ENCODE assay signal across 21 mouse cellular contexts in the genomic region with DNA sequence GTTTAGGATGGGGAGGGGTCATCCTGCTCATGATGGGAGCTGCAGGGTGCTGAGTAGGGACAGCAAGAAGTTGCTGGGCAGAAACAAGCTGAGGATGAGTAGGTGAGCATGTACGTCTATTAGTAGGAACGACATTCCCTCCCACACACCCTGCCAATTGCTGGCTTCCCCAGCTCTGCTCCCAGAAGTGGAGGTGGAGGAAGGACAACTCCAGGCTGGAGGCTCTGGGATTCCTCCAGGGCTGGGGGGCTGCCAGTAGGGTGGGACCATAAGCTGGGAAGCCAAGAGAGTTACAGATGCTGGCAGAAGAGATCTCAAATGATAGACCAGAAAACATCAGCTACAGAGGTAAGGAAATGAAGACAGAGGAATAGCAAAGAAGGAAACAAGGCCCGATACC. TPM values are rescaled to one million over a fixed set of nuclear protein-coding genes. Genes with fewer than 3 reads are reported as not detected.
DNase-seq lines count a peak whose midpoint lies in the region; ATAC-seq and TF ChIP-seq lines count a peak whose summit lies in the region.
"Had no signal": no experiment of that assay in that cellular context is flagged by ENCODE, and none has a peak within 500 bp of the region (broad histone marks: within the 10 kb centered on the region; RNA-seq: fewer than 3 reads in every experiment).

No protein-coding gene starts in this region.

- TF ChIP-seq POLR2A in thymus, adult 2 months (IDR thresholded peaks at IDR 0.05; ENCODE audit: control insufficient read depth, extremely low read depth, insufficient read depth, low read length, poor library complexity): no peak

- peaks cover 14% of the 10 kb centered on the region; the same call in 1 of the 2 replicates for H3K36me3 ChIP-seq in heart, embryonic 11.5 days (ENCODE audit: control insufficient read depth, insufficient read depth, low read length)
- peaks cover 29% of the 10 kb centered on the region; the same call in 1 of the 2 replicates for H3K36me3 ChIP-seq in thymus, adult 2 months (ENCODE audit: control insufficient read depth, insufficient read depth, low read length)

- no peak overlapping the region for H3K4me2 ChIP-seq in heart, embryonic 11.5 days
- H3K4me2 ChIP-seq: heart, embryonic 12.5 days; hindbrain, embryonic 14.5 days; liver, embryonic 12.5 days had no signal

- TF ChIP-seq CTCF in left cerebral cortex, adult 2 months (IDR thresholded peaks at IDR 0.05): no peak
- TF ChIP-seq CTCF in thymus, adult 2 months (IDR thresholded peaks at IDR 0.05; ENCODE audit: borderline replicate concordance, control insufficient read depth, extremely low read depth, insufficient read depth, low read length, poor library complexity): no peak

- no peaks in the 10 kb centered on the region for H3K27me3 ChIP-seq in heart, embryonic 11.5 days (ENCODE audit: control insufficient read depth, insufficient read depth, low read length)
- H3K27me3 ChIP-seq in thymus, adult 2 months (ENCODE audit: control insufficient read depth, insufficient read depth, low read length): no peaks in the 10 kb centered on the region
- H3K27me3 ChIP-seq: heart, embryonic 12.5 days; liver, embryonic 12.5 days; Patski had no signal

- H3K9ac ChIP-seq in heart, embryonic 11.5 days (ENCODE audit: low read depth, low read length): no peak overlapping the region
- H3K9ac ChIP-seq: heart, embryonic 12.5 days; hindbrain, embryonic 14.5 days; liver, embryonic 12.5 days; liver, postnatal 0 days had no signal

- H3K9me3 ChIP-seq in heart, embryonic 11.5 days (replicated peaks; ENCODE audit: control insufficient read depth, low read length): no peaks in the 10 kb centered on the region
- H3K9me3 ChIP-seq: heart, embryonic 12.5 days; liver, embryonic 12.5 days had no signal

- H3K4me1 ChIP-seq in heart, embryonic 11.5 days (ENCODE audit: control insufficient read depth, insufficient read depth, low read length): peaks cover 13% of the 10 kb centered on the region
- H3K4me1 ChIP-seq in thymus, adult 2 months (replicated peaks; ENCODE audit: control insufficient read depth, insufficient read depth, low read length): no peaks in the 10 kb centered on the region

- intact Hi-C loops in left cerebral cortex, adult 2 months (cut with DNase I): no loop called here

- no peak overlapping the region for H3K27ac ChIP-seq in left cerebral cortex, adult 2 months
- no peak overlapping the region for H3K27ac ChIP-seq in heart, embryonic 11.5 days (ENCODE audit: low read depth, low read length)
- H3K27ac ChIP-seq in thymus, adult 2 months (ENCODE audit: control insufficient read depth, insufficient read depth, low read length): no peak overlapping the region
- H3K27ac ChIP-seq: hindbrain, embryonic 14.5 days; liver, embryonic 12.5 days had no signal

- 88% methylated on average over 3 of the region's 3 CpGs for WGBS in heart, embryonic 11.5 days (ENCODE audit: insufficient replicate concordance)
- WGBS in thymus, adult 2 months: 93% methylated on average over 3 of the region's 3 CpGs

- H3K4me3 ChIP-seq in left cerebral cortex, adult 2 months: no peak overlapping the region
- no peak overlapping the region for H3K4me3 ChIP-seq in heart, embryonic 11.5 days (ENCODE audit: low read depth, low read length)
- H3K4me3 ChIP-seq in thymus, adult 2 months (ENCODE audit: control insufficient read depth, insufficient read depth, low read length): no peak overlapping the region
- H3K4me3 ChIP-seq: heart, embryonic 12.5 days; liver, embryonic 12.5 days had no signal

- DNase-seq in frontal cortex, postnatal 10 days (ENCODE audit: low spot score in 2 of 2): no peak
- DNase-seq in left cerebral cortex, adult 2 months (ENCODE audit: extremely low spot score in 1 of 2, low spot score in 2 of 2): peak; percentile 44 to 50
- no peak for DNase-seq in left cerebral cortex, adult 11 months (ENCODE audit: low spot score)
- peak; percentile 43 for DNase-seq in urinary bladder, postnatal 14 days (ENCODE audit: low spot score)
- no peak for DNase-seq in urinary bladder, postnatal 25 days (ENCODE audit: low spot score)
- DNase-seq in thymus, adult 2 months: no peak
- DNase-seq: adrenal gland, postnatal 10 days; kidney, adult 9 months; kidney, postnatal 10 days; liver, postnatal 0 days; midbrain, embryonic 14.5 days had no signal

- peak; percentile 64 for ATAC-seq in frontal cortex, adult (ENCODE audit: low TSS enrichment)
- no peak for ATAC-seq in heart, embryonic 11.5 days (replicated peaks; ENCODE audit: insufficient number of reproducible peaks, low FRiP score, low TSS enrichment)
- ATAC-seq: forebrain, embryonic 14.5 days; liver, embryonic 12.5 days; liver, postnatal 0 days had no signal

RNA-seq across cellular contexts. Expression of gene Hsd11b2, which starts 18.0 kb away (rescaled TPM):
- not detected for total RNA-seq in left cerebral cortex, adult 2 months (2021)
- polyA plus RNA-seq in heart, embryonic 11.5 days (2014; fragmentation: Nextera tagmentation; extraction: Ambion mirVana): 6.4 and 8.2 TPM in 2 replicates
- 0.46 and 0.90 TPM in 2 replicates for polyA plus RNA-seq in thymus, adult 2 months (2012; rRNA removed)
- total RNA-seq: hematopoietic stem cell, adult 5-6 weeks; left cerebral cortex, adult 18-20 months; monocyte, adult 5-6 weeks had no signal

RNA-seq across cellular contexts. Expression of gene Atp6v0d1, which starts 29.3 kb away (rescaled TPM):
- total RNA-seq in left cerebral cortex, adult 2 months (2021): 100 to 1,000 TPM; 288 to 319 TPM
- 80.7 and 86.3 TPM in 2 replicates for polyA plus RNA-seq in heart, embryonic 11.5 days (2014; fragmentation: Nextera tagmentation; extraction: Ambion mirVana)
- polyA plus RNA-seq in thymus, adult 2 months (2012; rRNA removed): 112 and 119 TPM in 2 replicates

RNA-seq across cellular contexts. Expression of gene Zdhhc1, which starts 39.8 kb away (rescaled TPM):
- 10 to 100 TPM; 43.0 to 48.7 TPM for total RNA-seq in left cerebral cortex, adult 2 months (2021)
- 15.0 and 17.1 TPM in 2 replicates for polyA plus RNA-seq in heart, embryonic 11.5 days (2014; fragmentation: Nextera tagmentation; extraction: Ambion mirVana)
- 22.3 and 23.5 TPM in 2 replicates for polyA plus RNA-seq in thymus, adult 2 months (2012; rRNA removed)

Comparison
In these comparisons a context has a peak if more than half of its experiments do, and no peak if none do; other contexts are left out.
1. DNase-seq: peak in left cerebral cortex, adult 2 months (2 of 2) and urinary bladder, postnatal 14 days (single experiment); none in frontal cortex, postnatal 10 days (0 of 2), left cerebral cortex, adult 11 months (single experiment), urinary bladder, postnatal 25 days (single experiment) and thymus, adult 2 months (single experiment).